Mouse (Mus musculus): Measurements from ENCODE around the gene Mettl27.

Gene Mettl27

GRCm38 (mm10) chr5:134932179-134932902 is at the start of gene Mettl27:
Mettl27 (plus strand) TSS chr5:134932368.
- peak; percentile 87 for DNase-seq

DNA sequence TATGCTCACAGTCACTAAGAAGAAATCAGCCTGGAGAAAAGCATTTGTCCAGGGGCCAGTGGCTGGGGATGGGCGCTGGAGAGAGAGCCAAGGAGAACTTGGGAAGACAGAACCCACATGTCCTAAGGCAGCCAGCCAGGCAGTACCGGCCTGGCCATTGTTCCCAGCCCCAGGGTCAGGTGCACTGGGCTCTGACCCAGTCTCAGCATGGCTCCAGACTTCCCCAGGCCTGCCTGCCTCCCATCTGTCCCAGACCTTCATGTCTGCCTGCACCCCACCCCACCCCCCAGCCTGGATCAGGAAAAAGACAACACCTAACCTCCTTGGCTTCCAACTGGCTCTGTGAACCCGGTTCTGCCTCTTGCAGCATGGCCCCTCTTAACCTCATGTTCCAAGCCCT is 49.1 kb upstream of the Mettl27 start:
- peak; percentile 66 for DNase-seq

- peak; percentile 82 for DNase-seq
Observed at GRCm38 (mm10) chr5:134887447-134888335, 44.5 kb upstream of the Mettl27 start.

DNA sequence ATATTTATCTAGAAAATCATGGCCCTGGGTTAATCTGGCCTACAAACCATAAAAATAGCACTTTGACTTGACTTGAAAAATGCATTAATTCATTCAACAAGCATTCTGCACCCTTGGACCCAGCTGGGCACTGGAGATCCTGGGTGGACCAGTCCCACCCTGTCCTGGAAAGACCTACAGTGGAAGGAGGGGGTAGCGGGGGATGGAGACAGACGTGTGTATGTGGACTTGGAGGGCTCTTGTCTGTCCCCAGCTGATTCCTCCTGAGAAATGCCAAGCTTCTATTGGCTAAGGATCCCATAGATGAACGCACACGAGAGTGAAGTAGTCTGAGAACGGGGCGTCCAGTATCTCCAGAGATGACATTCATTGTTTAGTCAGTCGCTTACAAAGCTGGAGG is 43.7 kb upstream of the Mettl27 start:
- DNase-seq = peak; percentile 65

- DNase-seq = peak; percentile 81
Observed at GRCm38 (mm10) chr5:134890601-134891054, 41.5 kb upstream of the Mettl27 start.

DNA sequence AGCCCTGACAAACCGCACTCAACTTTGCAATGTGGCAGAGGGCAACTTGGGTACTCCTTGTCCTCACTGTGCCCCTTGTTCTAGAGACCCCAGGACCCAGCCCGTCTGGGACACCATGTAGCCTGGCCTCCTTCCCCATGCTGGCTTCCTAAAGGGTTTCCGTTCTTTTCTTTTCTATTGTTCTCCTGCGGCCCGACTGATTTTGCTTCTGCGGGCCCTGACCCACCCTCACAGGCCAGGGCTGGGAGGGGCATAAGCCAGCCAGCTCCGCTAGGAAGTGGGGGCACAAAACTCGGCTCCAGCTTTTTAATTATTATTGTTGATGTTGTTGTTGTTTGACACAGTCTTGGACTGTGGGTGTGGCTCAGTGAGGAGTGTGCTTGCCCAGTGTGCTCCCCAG is 40.6 kb upstream of the Mettl27 start:
- DNase-seq = peak; percentile 65

GRCm38 (mm10) chr5:134892717-134893116 is 39.5 kb upstream of the Mettl27 start:
- DNase-seq = no peak

GRCm38 (mm10) chr5:134895291-134895690 is 36.9 kb upstream of the Mettl27 start:
- DNase-seq = peak; percentile 61

GRCm38 (mm10) chr5:134896965-134897364 is 35.2 kb upstream of the Mettl27 start:
- DNase-seq = no peak

- peak; percentile 43 for DNase-seq
Observed at GRCm38 (mm10) chr5:134897596-134897995, 34.6 kb upstream of the Mettl27 start.

- peak; percentile 65 for DNase-seq
Observed at GRCm38 (mm10) chr5:134901012-134901643, 31.0 kb upstream of the Mettl27 start.

DNA sequence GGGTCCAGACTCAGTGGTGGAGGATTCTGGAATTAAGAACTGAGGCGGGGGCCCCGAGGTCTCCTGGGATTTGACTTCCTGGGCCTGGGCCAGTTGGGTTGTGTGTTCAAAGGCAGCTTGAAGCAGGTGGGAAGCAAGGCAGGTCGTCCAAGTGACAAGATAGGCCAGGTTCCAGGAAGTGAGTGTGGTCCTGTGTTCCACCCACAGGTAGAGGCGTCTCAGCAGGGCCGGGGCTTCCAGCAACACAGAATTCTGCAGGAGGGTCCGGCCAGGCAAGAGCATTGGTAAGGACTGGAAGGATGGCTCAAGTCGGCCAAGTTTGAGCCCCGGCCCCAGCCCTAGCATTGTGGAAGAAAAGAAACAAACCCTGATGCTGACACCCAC is 30.5 kb upstream of the Mettl27 start:
- DNase-seq = no peak

GRCm38 (mm10) chr5:134906633-134907032 is 25.5 kb upstream of the Mettl27 start, which contains the start of gene Tmem270:
Tmem270 (minus strand) TSS chr5:134906733.
- DNase-seq = no peak

- peak; percentile 98 for DNase-seq
Observed at GRCm38 (mm10) chr5:134907135-134907534, 25.0 kb upstream of the Mettl27 start.

- no peak for DNase-seq
Observed at GRCm38 (mm10) chr5:134911901-134912300, 20.3 kb upstream of the Mettl27 start.

- DNase-seq = no peak
Observed at GRCm38 (mm10) chr5:134913352-134913751, 18.8 kb upstream of the Mettl27 start.

GRCm38 (mm10) chr5:134913753-134914152 is 18.4 kb upstream of the Mettl27 start:
- DNase-seq = no peak

DNA sequence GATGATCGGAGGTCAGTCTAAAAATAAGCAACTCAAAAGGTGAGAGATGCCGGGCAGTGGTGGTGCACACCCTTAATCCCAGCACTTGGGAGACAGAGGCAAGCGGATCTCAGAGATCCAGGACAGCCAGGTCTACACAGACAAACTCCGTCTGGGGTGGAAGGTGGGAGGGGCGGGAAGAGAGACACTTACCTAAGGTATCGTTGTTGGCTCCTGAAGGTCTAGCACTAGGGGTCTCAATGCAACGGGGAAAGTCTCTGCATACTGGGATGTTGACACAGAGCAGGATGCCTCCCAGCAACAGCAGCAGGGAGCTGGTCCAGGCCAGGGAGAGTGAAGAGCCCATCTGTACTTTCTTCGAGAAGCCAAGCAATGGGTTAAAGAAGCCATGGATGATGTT is 17.7 kb upstream of the Mettl27 start:
- DNase-seq = no peak

DNA sequence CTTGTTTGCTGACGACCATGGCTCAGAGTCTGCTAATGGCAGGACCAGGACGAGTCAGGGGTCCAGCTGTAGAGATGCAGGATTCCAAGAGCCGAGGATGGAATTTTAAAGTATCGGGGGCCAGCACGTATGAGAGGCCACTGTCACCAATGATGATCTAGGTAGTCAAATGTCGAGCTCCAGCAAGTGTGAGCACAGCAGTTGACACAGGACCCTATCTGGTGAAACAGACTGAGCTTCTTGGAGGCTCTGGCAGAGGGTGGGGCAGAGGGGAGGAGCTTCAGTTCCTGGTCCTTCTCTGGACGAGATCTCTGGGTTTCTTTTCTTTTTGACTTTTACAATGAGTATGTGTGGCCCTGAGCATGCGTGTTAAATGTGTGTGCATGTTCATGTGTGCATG is 16.9 kb upstream of the Mettl27 start, which contains the start of gene Cldn13:
TSS of gene Cldn13 (minus strand) at position 216 of the 400 bp plus-strand sequence.
- no peak for DNase-seq

- DNase-seq = peak; percentile 77
Observed at GRCm38 (mm10) chr5:134918071-134918832, 13.9 kb upstream of the Mettl27 start.

DNA sequence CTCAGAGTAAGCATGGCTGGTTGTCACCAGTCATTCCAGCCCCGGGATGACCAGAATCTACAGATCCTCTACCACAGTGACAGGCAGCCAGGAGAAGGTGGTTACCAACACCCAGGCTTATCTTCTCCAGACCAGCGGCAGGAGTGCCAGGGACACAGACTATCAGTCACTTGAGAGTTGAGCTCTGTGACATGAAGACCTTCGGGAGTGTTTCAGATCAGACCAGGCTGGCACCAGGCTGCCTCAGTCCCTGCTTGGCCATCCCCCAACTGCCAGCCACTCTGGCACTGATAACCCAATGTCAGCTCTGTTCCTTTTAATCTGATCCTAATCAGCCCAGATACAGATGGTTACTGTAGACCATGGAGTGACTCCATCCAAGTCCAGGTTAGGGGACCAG is 13.1 kb upstream of the Mettl27 start:
- DNase-seq = no peak

- DNase-seq = no peak
Observed at GRCm38 (mm10) chr5:134920106-134920687, 12.0 kb upstream of the Mettl27 start.

Measured in lung, postnatal 14 days (tissue).